Mouse (Mus musculus) midbrain, embryonic 16.5 days (tissue): Measurements from ENCODE around the gene Utp18. TPM values are rescaled to one million over a fixed set of nuclear protein-coding genes. Genes with fewer than 3 reads are reported as not detected.

ENCODE experiments used
- ATAC-seq: fragments of 200-750 bp; cut with Nextera tagmentation; 2 replicates; pipeline ENCODE4 v1.8.0; 2017; ENCODE audit warnings: moderate TSS enrichment
- H3K27ac ChIP-seq: fragments of 300-500 bp; sonication (generic); 2 replicates; pipeline ENCODE4 v1.5.1; 2014; ENCODE audit warnings: mild to moderate bottlenecking, low read length, mixed read lengths
- H3K27me3 ChIP-seq: fragments of 300-500 bp; sonication (generic); 2 replicates; pipeline ENCODE4 v1.6.1; 2014; ENCODE audit warnings: low read depth, low read length, mixed read lengths; ENCODE audit not compliant: control insufficient read depth, insufficient read depth
- H3K36me3 ChIP-seq: fragments of 300-500 bp; sonication (generic); 2 replicates; pipeline ENCODE4 v1.6.1; 2014; ENCODE audit warnings: mild to moderate bottlenecking, low read length, moderate library complexity, mixed read lengths; ENCODE audit not compliant: control insufficient read depth, insufficient read depth
- H3K4me1 ChIP-seq: fragments of 300-500 bp; sonication (generic); 2 replicates; pipeline ENCODE4 v1.6.1; 2014; ENCODE audit warnings: mild to moderate bottlenecking, low read length, mixed read lengths; ENCODE audit not compliant: control insufficient read depth, insufficient read depth
- H3K4me2 ChIP-seq: fragments of 300-500 bp; sonication (generic); 2 replicates; pipeline ENCODE4 v1.6.1; 2014; ENCODE audit warnings: mild to moderate bottlenecking, low read length, mixed read lengths
- H3K4me3 ChIP-seq: fragments of 300-500 bp; sonication (generic); 2 replicates; pipeline ENCODE4 v1.5.1; 2014; ENCODE audit warnings: low read depth, mild to moderate bottlenecking, low read length, moderate library complexity, mixed read lengths
- H3K9ac ChIP-seq: fragments of 300-500 bp; sonication (generic); 2 replicates; pipeline ENCODE4 v1.6.1; 2014; ENCODE audit warnings: low read depth, low read length, mixed read lengths
- H3K9me3 ChIP-seq: fragments of 300-500 bp; sonication (generic); replicated peaks from 2 replicates; pipeline ENCODE4 v1.6.1; 2014; ENCODE audit warnings: mild to moderate bottlenecking, low read length, mixed read lengths; ENCODE audit not compliant: control insufficient read depth, poor library complexity, severe bottlenecking
- whole genome bisulfite sequencing: fragments of 180-500 bp; shearing (Covaris S2); extraction: QIAGEN DNeasy Blood & Tissue Kit; methylation state at CpG from one replicate; pipeline ENCODE4 v1.1.7; 2014; 5-methylcytosine and 5-hydroxymethylcytosine counted together
- polyA plus RNA-seq: library from polyadenylated mRNA; unstranded; fragments of >200 nt; fragmentation: Nextera tagmentation; extraction: Ambion mirVana; gene quantifications from 2 replicates; pipeline ENCODE4 v1.2.1, GENCODE M21; 2015

The Utp18 gene
- polyA plus RNA-seq, 1 experiment from 2014 or later = 31.1 TPM

GRCm38 (mm10) chr11:93886411-93887079 is 979 bp upstream of the Utp18 start:
- WGBS = under 1% methylated on average over 33 of the region's 34 CpGs
- no peak for ATAC-seq
- Histone ChIP-seq H3K4me3 (peak overlapping the region; percentile 62), H3K4me1 (peaks cover 34% of the 10 kb centered on the region), H3K27ac (peak overlapping the region; percentile 95), H3K9me3 (no peaks in the 10 kb centered on the region), H3K4me2 (peak overlapping the region; percentile 90), H3K9ac (peak overlapping the region; percentile 78), H3K36me3 (no peaks in the 10 kb centered on the region), H3K27me3 (no peaks in the 10 kb centered on the region)

- Histone ChIP-seq H3K4me1 (peaks cover 31% of the 10 kb centered on the region), H3K9me3 (no peaks in the 10 kb centered on the region), H3K9ac (peak overlapping the region; percentile 78), H3K36me3 (peaks cover 6% of the 10 kb centered on the region; the same call in 1 of the 2 replicates), H3K4me3 (peak overlapping the region; percentile 62), H3K27ac (peak overlapping the region; percentile 95), H3K4me2 (peak overlapping the region; percentile 81), H3K27me3 (no peaks in the 10 kb centered on the region)
- under 1% methylated on average over 70 of the region's 81 CpGs for WGBS
- peak; percentile 49 for ATAC-seq
Observed at GRCm38 (mm10) chr11:93884901-93885571, 530 bp downstream of the Utp18 start.

GRCm38 (mm10) chr11:93884068-93884467 is 1.5 kb downstream of the Utp18 start:
- no peak for ATAC-seq
- Histone ChIP-seq H3K36me3 (peaks cover 6% of the 10 kb centered on the region; the same call in 1 of the 2 replicates), H3K9ac (peak overlapping the region; percentile 78; the same call in 1 of the 2 replicates), H3K27me3 (no peaks in the 10 kb centered on the region), H3K4me1 (peaks cover 30% of the 10 kb centered on the region), H3K4me2 (peak overlapping the region; percentile 81), H3K4me3 (peak overlapping the region; percentile 62), H3K27ac (no peak overlapping the region; the same call in 1 of the 2 replicates), H3K9me3 (no peaks in the 10 kb centered on the region)
- 93% methylated on average over 4 of the region's 4 CpGs for WGBS

- ATAC-seq = no peak
- no peak overlapping the region for H3K27ac ChIP-seq
- H3K4me3 ChIP-seq = no peak overlapping the region
- peaks cover 24% of the 10 kb centered on the region for H3K36me3 ChIP-seq
- H3K9ac ChIP-seq = no peak overlapping the region
- H3K27me3 ChIP-seq = no peaks in the 10 kb centered on the region
- no peaks in the 10 kb centered on the region for H3K4me1 ChIP-seq
- no peak overlapping the region for H3K4me2 ChIP-seq
- WGBS = 90% methylated on average over 1 of the region's 1 CpGs
- no peaks in the 10 kb centered on the region for H3K9me3 ChIP-seq
Observed at GRCm38 (mm10) chr11:93862638-93863037, 22.9 kb downstream of the Utp18 start.

GRCm38 (mm10) chr11:93862045-93862623 is 23.4 kb downstream of the Utp18 start:
- H3K9ac ChIP-seq = no peak overlapping the region
- H3K4me3 ChIP-seq = no peak overlapping the region
- H3K4me2 ChIP-seq = no peak overlapping the region
- H3K27me3 ChIP-seq = no peaks in the 10 kb centered on the region
- no peaks in the 10 kb centered on the region for H3K9me3 ChIP-seq
- no peak for ATAC-seq
- H3K4me1 ChIP-seq = no peaks in the 10 kb centered on the region
- no peak overlapping the region for H3K27ac ChIP-seq
- H3K36me3 ChIP-seq = peaks cover 24% of the 10 kb centered on the region
- 92% methylated on average over 4 of the region's 4 CpGs for WGBS

GRCm38 (mm10) chr11:93861193-93861592 is 24.4 kb downstream of the Utp18 start:
- Histone ChIP-seq H3K36me3 (peaks cover 18% of the 10 kb centered on the region), H3K27ac (no peak overlapping the region), H3K4me1 (no peaks in the 10 kb centered on the region), H3K9ac (no peak overlapping the region), H3K27me3 (no peaks in the 10 kb centered on the region), H3K4me2 (no peak overlapping the region), H3K4me3 (no peak overlapping the region), H3K9me3 (no peaks in the 10 kb centered on the region)
- no peak for ATAC-seq
- WGBS = 90% methylated on average over 2 of the region's 2 CpGs

- Histone ChIP-seq H3K27ac (no peak overlapping the region), H3K36me3 (peaks cover 13% of the 10 kb centered on the region), H3K27me3 (no peaks in the 10 kb centered on the region), H3K4me1 (no peaks in the 10 kb centered on the region), H3K4me2 (no peak overlapping the region), H3K9me3 (no peaks in the 10 kb centered on the region), H3K4me3 (no peak overlapping the region), H3K9ac (no peak overlapping the region)
- WGBS = 83% methylated on average over 1 of the region's 1 CpGs
- no peak for ATAC-seq
Observed at GRCm38 (mm10) chr11:93860540-93861172, 24.9 kb downstream of the Utp18 start.

- no peaks in the 10 kb centered on the region for H3K4me1 ChIP-seq
- no peaks in the 10 kb centered on the region for H3K36me3 ChIP-seq
- H3K27me3 ChIP-seq = no peaks in the 10 kb centered on the region
- WGBS = 3% methylated on average over 6 of the region's 6 CpGs
- H3K27ac ChIP-seq = no peak overlapping the region
- ATAC-seq = peak; percentile 48; the same call in 1 of the 2 replicates
- 0 out of 2 replicates have a peak overlapping the region, but pooled peaks have one; percentile 8 for H3K4me2 ChIP-seq
- H3K4me3 ChIP-seq = no peak overlapping the region
- H3K9me3 ChIP-seq = no peaks in the 10 kb centered on the region
- no peak overlapping the region for H3K9ac ChIP-seq
Observed at GRCm38 (mm10) chr11:93856284-93856955, 29.1 kb downstream of the Utp18 start.
